Mouse (Mus musculus): ENCODE measurements around the gene Kctd8. TPM values are rescaled to one million over a fixed set of nuclear protein-coding genes. Genes with fewer than 3 reads are reported as not detected.
A peak's percentile ranks its signal among the peaks of the same experiment; 100 is the strongest.

Gene Kctd8
- not detected in 2 replicates for polyA plus RNA-seq (2012; rRNA removed)

DNA sequence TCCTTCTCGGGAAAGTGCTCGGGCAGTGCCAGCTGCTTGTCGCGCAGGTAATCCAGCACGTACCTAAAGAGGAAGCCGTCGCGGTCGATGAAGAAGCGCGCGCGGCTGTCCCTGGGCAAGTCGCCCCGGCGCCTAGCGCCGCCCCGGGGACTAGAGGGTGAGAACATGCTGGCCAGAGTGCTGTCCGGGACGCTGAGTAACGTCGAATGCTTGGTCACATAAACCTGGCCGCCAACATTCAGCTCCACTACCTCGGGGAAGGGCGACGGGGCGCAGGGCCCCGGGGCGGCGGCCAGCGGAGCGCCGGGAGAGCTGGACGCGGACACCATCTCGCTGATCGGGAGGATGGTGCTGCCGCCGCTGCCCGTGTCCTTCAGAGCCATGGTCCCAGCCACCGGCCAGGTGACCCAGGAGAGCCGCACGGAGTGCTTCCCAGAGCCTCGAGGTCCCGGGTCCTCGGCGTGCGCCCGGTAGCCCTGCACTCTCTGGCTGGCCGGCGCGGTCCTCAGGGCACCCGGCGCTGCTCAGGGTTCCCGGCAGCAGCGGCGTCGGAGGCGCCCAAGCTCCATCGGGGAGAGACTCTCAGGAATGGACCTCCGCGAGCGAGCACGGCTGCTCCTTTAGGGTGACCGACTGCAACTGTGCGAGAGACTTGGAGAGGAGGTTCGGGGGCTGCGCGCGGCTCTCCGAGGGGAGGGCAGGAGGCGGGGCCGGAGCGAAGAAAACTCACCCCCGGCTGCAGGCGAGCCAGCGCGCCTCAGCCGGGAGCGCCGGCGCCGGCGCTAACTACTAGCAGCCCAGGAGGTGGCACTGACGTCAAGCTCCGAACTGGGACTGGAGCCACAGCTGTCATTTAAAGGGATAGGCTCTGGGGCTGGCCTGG is at the start of gene Kctd8:
Gene Kctd8 (minus strand): TSS at position 761 of the 883 bp plus-strand sequence.
- no peak within 1 kb of the TSS for H3K27ac ChIP-seq (ENCODE audit: control insufficient read depth, insufficient read depth, low read depth, low read length)
- no peaks in the 10 kb centered on the region for H3K27me3 ChIP-seq (ENCODE audit: control insufficient read depth, insufficient read depth, low read length)
- H3K4me1 ChIP-seq (ENCODE audit: control insufficient read depth, insufficient read depth, low read length), result peaks cover 11% of the 10 kb centered on the region
- H3K4me3 ChIP-seq (ENCODE audit: control insufficient read depth, low read depth, low read length), result peak within 1 kb of the TSS; percentile 39
- no peak for TF ChIP-seq POLR2A (IDR thresholded peaks at IDR 0.05; ENCODE audit: control insufficient read depth, low read depth, low read length)
- no peaks in the 10 kb centered on the region for H3K36me3 ChIP-seq (ENCODE audit: control insufficient read depth, insufficient read depth, low read length)

- TF ChIP-seq POLR2A (IDR thresholded peaks at IDR 0.05; ENCODE audit: control insufficient read depth, low read depth, low read length), result no peak
- TF ChIP-seq CTCF (IDR thresholded peaks at IDR 0.05; ENCODE audit: control insufficient read depth, insufficient read depth, insufficient replicate concordance, low read depth, low read length), result no peak
- Histone ChIP-seq H3K4me1 (ENCODE audit: control insufficient read depth, insufficient read depth, low read length) (no peaks in the 10 kb centered on the region), H3K4me3 (ENCODE audit: control insufficient read depth, low read depth, low read length) (no peak overlapping the region), H3K27me3 (ENCODE audit: control insufficient read depth, insufficient read depth, low read length) (no peaks in the 10 kb centered on the region), H3K36me3 (ENCODE audit: control insufficient read depth, insufficient read depth, low read length) (no peaks in the 10 kb centered on the region), H3K27ac (ENCODE audit: control insufficient read depth, insufficient read depth, low read depth, low read length) (no peak overlapping the region)
These were observed 37.6 kb upstream of the Kctd8 start for GRCm38 (mm10) chr5:69379072-69379471.

- TF ChIP-seq CTCF (IDR thresholded peaks at IDR 0.05; ENCODE audit: control insufficient read depth, insufficient read depth, insufficient replicate concordance, low read depth, low read length), result no peak
- no peak for TF ChIP-seq POLR2A (IDR thresholded peaks at IDR 0.05; ENCODE audit: control insufficient read depth, low read depth, low read length)
- H3K4me3 ChIP-seq (ENCODE audit: control insufficient read depth, low read depth, low read length), result no peak overlapping the region
- H3K27me3 ChIP-seq (ENCODE audit: control insufficient read depth, insufficient read depth, low read length), result no peaks in the 10 kb centered on the region
- H3K4me1 ChIP-seq (ENCODE audit: control insufficient read depth, insufficient read depth, low read length), result no peaks in the 10 kb centered on the region
- H3K27ac ChIP-seq (ENCODE audit: control insufficient read depth, insufficient read depth, low read depth, low read length), result no peak overlapping the region
- H3K36me3 ChIP-seq (ENCODE audit: control insufficient read depth, insufficient read depth, low read length), result no peaks in the 10 kb centered on the region
These were observed 9.1 kb upstream of the Kctd8 start for GRCm38 (mm10) chr5:69350596-69350995.

GRCm38 (mm10) chr5:69340102-69340918 is 1.2 kb downstream of the Kctd8 start:
- H3K4me1 ChIP-seq (ENCODE audit: control insufficient read depth, insufficient read depth, low read length), result peaks cover 11% of the 10 kb centered on the region
- H3K27ac ChIP-seq (ENCODE audit: control insufficient read depth, insufficient read depth, low read depth, low read length), result no peak overlapping the region
- no peaks in the 10 kb centered on the region for H3K27me3 ChIP-seq (ENCODE audit: control insufficient read depth, insufficient read depth, low read length)
- no peak for TF ChIP-seq CTCF (IDR thresholded peaks at IDR 0.05; ENCODE audit: control insufficient read depth, insufficient read depth, insufficient replicate concordance, low read depth, low read length)
- TF ChIP-seq POLR2A (IDR thresholded peaks at IDR 0.05; ENCODE audit: control insufficient read depth, low read depth, low read length), result no peak
- H3K4me3 ChIP-seq (ENCODE audit: control insufficient read depth, low read depth, low read length), result peak overlapping the region; percentile 39
- no peaks in the 10 kb centered on the region for H3K36me3 ChIP-seq (ENCODE audit: control insufficient read depth, insufficient read depth, low read length)

DNA sequence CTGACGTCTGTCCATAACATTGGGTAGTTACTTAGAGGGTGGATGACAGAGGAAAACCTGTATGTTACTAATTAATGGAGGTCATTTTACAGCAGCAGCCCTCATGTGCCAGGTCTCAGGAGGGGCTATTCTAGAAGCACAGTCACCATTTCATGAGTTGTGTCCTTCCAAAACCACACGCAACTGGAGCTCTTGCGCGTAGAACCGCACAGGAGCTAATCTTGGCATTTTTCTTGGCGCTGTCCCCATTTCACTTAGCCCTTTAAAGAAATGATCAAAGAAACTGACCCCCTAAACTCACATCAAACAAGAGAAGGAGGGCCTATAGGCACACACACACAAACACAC is 1.9 kb downstream of the Kctd8 start:
- no peaks in the 10 kb centered on the region for H3K27me3 ChIP-seq (ENCODE audit: control insufficient read depth, insufficient read depth, low read length)
- H3K4me1 ChIP-seq (ENCODE audit: control insufficient read depth, insufficient read depth, low read length), result peaks cover 11% of the 10 kb centered on the region
- no peak for TF ChIP-seq CTCF (IDR thresholded peaks at IDR 0.05; ENCODE audit: control insufficient read depth, insufficient read depth, insufficient replicate concordance, low read depth, low read length)
- TF ChIP-seq POLR2A (IDR thresholded peaks at IDR 0.05; ENCODE audit: control insufficient read depth, low read depth, low read length), result no peak
- H3K36me3 ChIP-seq (ENCODE audit: control insufficient read depth, insufficient read depth, low read length), result no peaks in the 10 kb centered on the region
- H3K27ac ChIP-seq (ENCODE audit: control insufficient read depth, insufficient read depth, low read depth, low read length), result no peak overlapping the region
- H3K4me3 ChIP-seq (ENCODE audit: control insufficient read depth, low read depth, low read length), result no peak overlapping the region

DNA sequence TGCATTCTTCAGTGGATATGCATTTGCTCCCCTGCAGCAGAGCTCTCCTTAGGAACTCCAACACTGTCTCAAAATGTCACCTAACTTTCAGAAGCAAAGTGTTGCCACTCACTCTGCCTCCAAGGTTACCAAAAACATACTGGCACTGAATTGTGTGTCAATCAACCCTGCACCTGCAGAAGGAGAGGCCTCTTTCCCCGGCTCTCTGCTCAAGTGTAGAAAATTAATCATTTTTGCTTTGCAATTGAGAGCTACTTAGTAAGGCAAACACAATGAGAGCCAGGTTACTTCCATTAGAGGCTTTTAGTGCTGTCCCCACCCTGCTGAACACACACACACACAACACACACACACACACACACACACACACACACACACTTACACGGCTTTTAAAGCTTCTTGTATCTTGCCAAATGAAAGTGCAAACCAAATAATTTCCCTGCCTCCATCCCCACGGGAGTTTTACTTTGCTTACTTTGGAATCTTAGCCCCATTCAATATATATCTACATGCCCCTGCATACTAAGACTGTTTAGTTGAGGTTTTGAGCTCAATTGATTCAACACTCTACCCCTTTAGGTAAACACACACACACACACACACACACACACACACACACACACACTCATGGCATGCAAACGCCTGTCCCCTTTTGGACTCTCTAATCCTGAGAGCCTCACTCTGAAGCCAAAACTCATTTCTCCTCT is 2.4 kb downstream of the Kctd8 start:
- Histone ChIP-seq H3K4me1 (ENCODE audit: control insufficient read depth, insufficient read depth, low read length) (peaks cover 11% of the 10 kb centered on the region), H3K27me3 (ENCODE audit: control insufficient read depth, insufficient read depth, low read length) (no peaks in the 10 kb centered on the region), H3K4me3 (ENCODE audit: control insufficient read depth, low read depth, low read length) (no peak overlapping the region), H3K27ac (ENCODE audit: control insufficient read depth, insufficient read depth, low read depth, low read length) (no peak overlapping the region), H3K36me3 (ENCODE audit: control insufficient read depth, insufficient read depth, low read length) (no peaks in the 10 kb centered on the region)
- TF ChIP-seq POLR2A (IDR thresholded peaks at IDR 0.05; ENCODE audit: control insufficient read depth, low read depth, low read length) (no peak), CTCF (IDR thresholded peaks at IDR 0.05; ENCODE audit: control insufficient read depth, insufficient read depth, insufficient replicate concordance, low read depth, low read length) (no peak)

- Histone ChIP-seq H3K4me1 (ENCODE audit: control insufficient read depth, insufficient read depth, low read length) (no peaks in the 10 kb centered on the region), H3K4me3 (ENCODE audit: control insufficient read depth, low read depth, low read length) (no peak overlapping the region), H3K27me3 (ENCODE audit: control insufficient read depth, insufficient read depth, low read length) (no peaks in the 10 kb centered on the region), H3K27ac (ENCODE audit: control insufficient read depth, insufficient read depth, low read depth, low read length) (no peak overlapping the region), H3K36me3 (ENCODE audit: control insufficient read depth, insufficient read depth, low read length) (no peaks in the 10 kb centered on the region)
- TF ChIP-seq POLR2A (IDR thresholded peaks at IDR 0.05; ENCODE audit: control insufficient read depth, low read depth, low read length), result no peak
- no peak for TF ChIP-seq CTCF (IDR thresholded peaks at IDR 0.05; ENCODE audit: control insufficient read depth, insufficient read depth, insufficient replicate concordance, low read depth, low read length)
These were observed 13.9 kb downstream of the Kctd8 start for GRCm38 (mm10) chr5:69327561-69327960.

All from testis, adult 2 months (tissue).